Mouse (Mus musculus) mammary gland, adult 2 months (tissue): ENCODE measurements around the gene Esyt1. TPM values are rescaled to one million over a fixed set of nuclear protein-coding genes. Genes with fewer than 3 reads are reported as not detected.

Experiments
- polyA plus RNA-seq: library from polyadenylated mRNA; depleted of rRNA; stranded (reverse); fragments of >200 nt; gene quantifications from 2 replicates; pipeline ENCODE4 v1.2.3, GENCODE M21; 2012; ENCODE audit warnings: low replicate concordance; rRNA removed

Gene Esyt1
- polyA plus RNA-seq = 153 and 220 TPM in 2 replicates

DNA sequence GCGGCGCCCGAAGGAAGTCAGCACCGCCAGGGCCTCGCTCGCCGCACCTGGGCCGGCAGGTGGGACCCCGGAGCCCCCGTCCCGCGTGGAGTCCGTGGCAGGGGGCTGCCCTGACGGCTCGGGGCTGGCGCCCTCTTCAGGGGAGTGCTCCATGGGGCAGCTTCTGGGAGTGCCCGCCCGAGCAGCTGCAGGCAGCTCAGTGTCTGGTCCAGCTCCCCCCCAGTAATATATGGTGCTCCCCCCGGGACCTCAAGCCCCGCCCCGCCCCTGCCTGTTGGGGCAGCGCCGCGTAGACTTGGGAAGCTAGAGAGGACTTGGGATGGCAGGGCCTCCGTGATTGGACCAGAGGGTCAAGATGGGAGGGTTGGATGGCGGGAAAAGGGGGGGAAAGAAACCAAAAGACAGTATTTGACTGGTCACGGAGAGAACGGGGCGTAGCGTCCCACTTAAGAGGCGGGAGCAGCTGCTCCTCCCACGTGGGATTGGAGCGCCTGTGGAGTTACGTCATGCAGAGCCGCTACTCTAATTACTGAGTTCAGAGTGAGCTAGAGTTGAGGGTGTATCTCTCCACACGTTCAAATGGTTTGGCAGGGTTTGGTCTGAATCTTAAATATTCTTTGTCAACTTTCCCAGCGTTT is at the start of gene Esyt1:
Gene Esyt1 (minus strand): TSS at position 201 of the 638 bp plus-strand sequence.

DNA sequence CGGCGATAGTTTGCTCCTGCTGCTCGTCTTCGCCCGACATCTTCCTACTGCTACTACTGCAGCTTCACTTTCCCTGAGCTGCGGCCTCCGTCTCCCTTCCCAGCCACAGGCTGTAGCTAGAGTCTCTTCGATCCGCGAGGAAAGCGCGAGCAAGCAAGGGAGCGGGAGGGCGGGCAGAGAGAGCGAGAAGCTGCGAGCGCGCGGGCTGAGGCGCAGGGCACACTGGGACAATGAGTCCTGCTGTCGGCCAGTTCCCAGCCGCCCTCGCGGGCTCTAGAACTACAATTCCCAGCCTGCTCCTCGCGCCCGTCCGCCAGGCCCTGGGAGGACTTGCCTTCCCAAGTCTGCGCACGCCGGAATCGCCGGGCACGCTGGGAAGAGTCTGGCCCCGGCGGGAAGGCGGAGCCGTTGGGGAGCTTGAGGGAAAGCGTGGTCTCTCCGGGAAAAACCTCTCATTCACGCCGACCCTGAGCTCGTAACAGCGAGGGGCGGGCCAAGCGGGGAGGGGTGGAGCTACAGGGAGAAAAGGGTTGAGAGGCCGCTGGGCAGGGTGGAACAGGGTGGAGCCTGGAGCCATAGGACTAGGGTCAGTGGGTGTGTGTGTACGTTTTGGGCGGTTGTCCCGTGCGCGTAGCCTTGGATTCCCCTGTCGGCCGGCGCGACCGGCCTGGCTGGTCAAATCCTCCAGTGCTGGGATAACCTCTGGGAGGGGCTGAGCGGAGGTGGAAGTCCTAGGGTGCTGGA is 40.3 kb upstream of the Esyt1 start, which contains the start of gene Pa2g4:
Gene Pa2g4 (minus strand): TSS at position 200 of the 744 bp plus-strand sequence.

DNA sequence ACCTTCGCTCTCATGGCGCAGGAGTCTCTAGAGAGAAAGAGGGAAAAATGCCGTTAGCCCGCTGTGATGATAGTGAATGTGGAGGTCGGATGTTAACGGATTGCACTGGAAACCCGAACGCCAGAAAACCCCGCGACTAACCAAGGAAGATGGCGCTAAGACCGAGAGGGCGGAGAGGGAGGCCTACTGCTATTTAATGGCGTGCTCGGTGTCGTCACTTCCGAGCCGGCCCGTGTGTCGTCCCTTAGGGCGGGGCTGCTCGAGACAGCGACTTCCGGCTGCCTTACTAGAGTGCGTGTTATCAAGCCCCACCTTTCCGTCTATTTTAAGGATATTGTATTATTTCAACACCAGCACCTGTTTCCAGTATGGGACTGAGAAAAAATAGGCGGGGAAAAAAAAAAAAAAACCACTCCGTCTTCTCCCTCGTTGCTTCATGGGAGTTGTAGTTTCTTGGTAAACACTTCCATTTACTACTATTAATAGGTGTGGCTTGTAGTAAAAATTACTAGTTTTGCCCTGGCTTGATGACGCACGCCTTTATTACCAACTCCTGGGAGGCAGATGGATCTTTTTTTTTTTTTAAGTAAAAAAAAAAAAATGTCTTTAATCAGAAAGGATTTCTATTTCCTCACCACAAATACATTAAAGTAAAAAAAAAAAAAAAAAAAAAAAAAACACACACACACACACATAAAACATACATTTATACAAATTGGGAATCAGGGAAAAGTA is 23.4 kb upstream of the Esyt1 start, which contains the start of gene Rpl41:
Gene Rpl41 (minus strand): TSS at position 359 of the 735 bp plus-strand sequence.

DNA sequence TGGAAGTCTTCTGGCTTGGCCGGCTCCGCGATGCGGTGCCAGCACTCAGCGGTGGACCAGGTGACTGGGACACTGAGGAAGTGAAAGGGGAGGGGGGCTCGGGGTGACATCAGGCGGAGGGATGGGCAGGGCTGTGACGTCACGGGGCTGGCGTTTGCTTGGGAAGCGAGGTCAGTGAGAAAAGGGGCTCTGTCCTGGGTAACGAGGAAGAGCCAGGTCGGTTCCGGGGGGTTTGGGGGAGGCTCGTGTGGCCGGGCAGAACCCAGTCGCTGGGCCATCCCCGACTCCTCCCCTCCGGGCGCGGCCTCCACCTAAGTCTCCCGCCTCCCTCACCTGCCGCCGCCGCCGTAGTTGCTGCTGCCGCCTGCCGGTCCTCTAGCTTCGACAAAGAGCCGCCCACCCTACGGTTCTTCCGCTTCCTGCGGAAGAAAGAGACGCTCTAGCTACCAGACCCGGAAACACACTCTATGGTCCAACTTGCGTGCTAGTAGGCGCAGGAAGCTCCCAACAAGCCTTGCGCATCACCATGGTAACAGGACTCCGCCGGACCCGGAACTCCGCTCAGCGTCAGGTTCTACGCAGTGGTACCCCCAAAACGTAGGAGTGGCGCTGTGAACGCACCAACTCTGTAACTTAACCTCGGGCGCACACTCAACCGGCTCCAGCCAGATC is 21.8 kb upstream of the Esyt1 start, which contains the start of gene Zc3h10:
Gene Zc3h10 (minus strand): TSS at position 414 of the 672 bp plus-strand sequence.

DNA sequence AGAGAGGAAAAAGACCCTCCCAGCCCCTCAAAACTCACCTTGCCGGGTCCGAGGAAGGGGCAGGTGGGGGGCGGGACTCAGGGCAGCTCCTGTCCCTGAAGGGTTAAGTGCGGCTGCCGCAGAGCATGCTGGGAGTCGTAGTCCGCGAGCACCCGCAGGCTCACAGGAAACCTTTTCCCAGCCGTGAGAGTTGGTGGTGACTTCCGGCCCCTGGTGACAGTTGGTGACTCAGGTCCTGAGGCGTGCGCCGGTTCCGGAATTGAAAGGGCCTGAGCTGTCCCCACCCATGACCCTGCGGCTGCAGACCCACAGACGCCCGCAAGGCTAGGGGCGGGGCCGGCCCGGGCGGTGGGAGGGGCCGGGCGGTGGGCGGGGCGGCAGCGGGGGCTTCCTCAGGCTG is 27.1 kb downstream of the Esyt1 start, which contains the start of gene Myl6b:
Gene Myl6b (minus strand): TSS at position 96 of the 400 bp plus-strand sequence.

DNA sequence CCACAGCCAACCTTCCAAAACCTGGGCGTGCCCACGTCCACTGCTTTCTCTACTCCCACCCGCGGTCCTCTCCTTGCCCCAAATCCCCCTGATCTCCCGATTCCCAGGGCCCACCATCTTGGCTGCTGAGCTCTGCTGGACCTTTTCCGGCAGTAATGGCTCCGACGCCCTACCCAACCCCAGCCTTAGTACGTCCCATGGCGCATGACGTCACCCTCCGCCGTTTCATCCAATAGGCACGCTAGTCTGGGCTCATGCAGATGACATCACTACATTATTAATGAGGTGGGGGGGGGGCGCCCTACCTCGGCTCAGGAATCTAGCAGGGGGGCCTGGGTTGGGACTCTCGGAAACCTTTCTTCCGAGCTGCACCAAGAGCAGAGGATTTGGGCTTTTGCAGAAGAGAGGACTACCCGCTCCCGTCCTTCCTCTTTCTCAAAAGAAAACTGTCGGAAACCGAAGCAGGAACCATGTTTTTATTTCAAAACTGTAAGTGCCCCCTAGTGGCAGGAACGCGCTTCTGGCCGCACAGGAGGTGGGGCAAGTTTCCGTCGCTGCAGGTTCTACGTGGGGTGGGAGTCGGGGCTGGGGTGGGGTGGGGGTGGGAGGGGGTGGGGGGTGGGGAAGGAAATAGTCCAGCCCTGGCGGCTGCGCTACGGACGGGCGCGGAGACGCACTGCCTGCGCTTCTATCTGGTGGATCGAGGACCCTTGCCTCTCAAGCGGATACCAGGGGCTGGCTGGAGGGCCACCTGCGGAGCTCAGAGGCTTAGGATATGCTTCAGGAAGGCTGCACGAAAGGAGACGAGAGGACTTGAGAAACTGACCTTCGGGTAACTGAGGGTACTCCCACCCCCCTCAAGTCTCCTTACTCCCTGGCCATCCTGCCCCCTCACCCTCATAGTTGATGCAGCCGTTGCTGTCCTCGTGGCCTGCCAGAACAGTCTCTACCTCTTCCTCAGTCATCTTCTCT is 31.7 kb downstream of the Esyt1 start, which contains the start of gene Myl6:
Gene Myl6 (minus strand): TSS at position 451 of the 972 bp plus-strand sequence.

Other genes starting within 250 kb of the Esyt1 start
- 0.07 and 0.09 TPM in 2 replicates for gene Il23a, start 227.1 kb downstream of the Esyt1 start, polyA plus RNA-seq
- gene Pan2, start 222.5 kb downstream of the Esyt1 start, polyA plus RNA-seq = 23.6 and 33.0 TPM in 2 replicates
- 32.3 and 61.4 TPM in 2 replicates for gene Cnpy2, start 203.4 kb downstream of the Esyt1 start, polyA plus RNA-seq
- gene Cs, start 188.1 kb downstream of the Esyt1 start, polyA plus RNA-seq = 312 and 728 TPM in 2 replicates
- 41.6 and 171 TPM in 2 replicates for gene Coq10a, start 156.9 kb downstream of the Esyt1 start, polyA plus RNA-seq
- gene Ankrd52, start 148.8 kb downstream of the Esyt1 start, polyA plus RNA-seq = 35.8 and 39.3 TPM in 2 replicates
- not detected in 2 replicates for gene Slc39a5, start 124.6 kb downstream of the Esyt1 start, polyA plus RNA-seq
- 27.6 and 30.5 TPM in 2 replicates for gene Nabp2, start 114.4 kb downstream of the Esyt1 start, polyA plus RNA-seq
- 25.5 and 28.2 TPM in 2 replicates for gene Rnf41, start 114.2 kb downstream of the Esyt1 start, polyA plus RNA-seq
- 114 and 152 TPM in 2 replicates for gene Smarcc2, start 66.6 kb downstream of the Esyt1 start, polyA plus RNA-seq
- 431 and 667 TPM in 2 replicates for gene Myl6, start 31.7 kb downstream of the Esyt1 start, polyA plus RNA-seq
- 6.0 and 6.7 TPM in 2 replicates for gene Myl6b, start 27.2 kb downstream of the Esyt1 start, polyA plus RNA-seq
- 11.5 and 20.7 TPM in 2 replicates for gene Zc3h10, start 21.9 kb upstream of the Esyt1 start, polyA plus RNA-seq
- 1,017 and 1,401 TPM in 2 replicates for gene Rpl41, start 23.4 kb upstream of the Esyt1 start, polyA plus RNA-seq
- 13.1 and 25.5 TPM in 2 replicates for gene Pa2g4, start 40.1 kb upstream of the Esyt1 start, polyA plus RNA-seq
- 18.4 and 23.2 TPM in 2 replicates for gene Erbb3, start 63.8 kb upstream of the Esyt1 start, polyA plus RNA-seq
- 680 and 886 TPM in 2 replicates for gene Rps26, start 100.9 kb upstream of the Esyt1 start, polyA plus RNA-seq
- gene Ikzf4, start 120.1 kb upstream of the Esyt1 start, polyA plus RNA-seq = 3.6 and 4.9 TPM in 2 replicates
- gene Suox, start 148.2 kb upstream of the Esyt1 start, polyA plus RNA-seq = 15.0 and 36.9 TPM in 2 replicates
- 65.8 and 127 TPM in 2 replicates for gene Rab5b, start 170.4 kb upstream of the Esyt1 start, polyA plus RNA-seq
- 1.0 and 2.3 TPM in 2 replicates for gene Pmel, start 178.3 kb upstream of the Esyt1 start, polyA plus RNA-seq
- gene Cdk2, start 179.2 kb upstream of the Esyt1 start, polyA plus RNA-seq = 18.0 and 31.1 TPM in 2 replicates
- gene Dgka, start 219.0 kb upstream of the Esyt1 start, polyA plus RNA-seq = 113 and 118 TPM in 2 replicates
- gene Pym1, start 222.0 kb upstream of the Esyt1 start, polyA plus RNA-seq = 21.3 and 30.1 TPM in 2 replicates